16 mouse cellular contexts compared by ENCODE assay signal in genomic region chr2:83674421-83674820, GRCm38 (mm10).
"Had no signal": no experiment of that assay in that cellular context is flagged by ENCODE, and none has a peak within 500 bp of the region (broad histone marks: within the 10 kb centered on the region; RNA-seq: fewer than 3 reads in every experiment).

No protein-coding gene starts in this region.

- H3K4me1 ChIP-seq: limb, embryonic 12.5 days; liver, embryonic 13.5 days; lung, embryonic 15.5 days; midbrain, embryonic 12.5 days had no signal

- H3K9me3 ChIP-seq: limb, embryonic 12.5 days; liver, embryonic 13.5 days; lung, embryonic 15.5 days; megakaryocyte, embryonic 14.5 days; midbrain, embryonic 12.5 days had no signal

- DNase-seq: kidney, adult 2 months; kidney, postnatal 25 days; liver; liver, embryonic 13.5 days; liver, postnatal 0 days; lung, postnatal 14 days; right cerebral cortex, adult 18-20 months; right cerebral cortex, postnatal 25 days; thymus, postnatal 36 days had no signal

- H3K9ac ChIP-seq: limb, embryonic 12.5 days; liver, embryonic 13.5 days; liver, postnatal 0 days; lung, embryonic 15.5 days; midbrain, embryonic 12.5 days had no signal

- H3K4me3 ChIP-seq: layer of hippocampus, adult 2 months; limb, embryonic 12.5 days; liver, embryonic 13.5 days; lung, embryonic 15.5 days; megakaryocyte, embryonic 14.5 days; midbrain, embryonic 12.5 days had no signal

- ATAC-seq: liver, postnatal 0 days; midbrain, embryonic 16.5 days had no signal

- H3K4me2 ChIP-seq: limb, embryonic 12.5 days; liver, embryonic 13.5 days; lung, embryonic 15.5 days; midbrain, embryonic 12.5 days had no signal

- H3K27me3 ChIP-seq: limb, embryonic 12.5 days; liver, embryonic 13.5 days; lung, embryonic 15.5 days; megakaryocyte, embryonic 14.5 days; midbrain, embryonic 12.5 days had no signal

- H3K27ac ChIP-seq: layer of hippocampus, adult 2 months; limb, embryonic 12.5 days; liver, embryonic 13.5 days; lung, embryonic 15.5 days; macrophage; midbrain, embryonic 12.5 days had no signal
